Mouse (Mus musculus) ovary, postnatal 36 days (tissue): ENCODE results near the gene Unc93b1.

Experiments
- DNase-seq: peaks from one replicate; pipeline ENCODE4 v3.0.0; 2022; ENCODE audit warnings: low spot score, mixed read lengths

The Unc93b1 gene

GRCm38 (mm10) chr19:3913692-3914091 lies 21.3 kb upstream of the Unc93b1 start:
- no peak for DNase-seq

GRCm38 (mm10) chr19:3914535-3914934 lies 20.5 kb upstream of the Unc93b1 start:
- DNase-seq = no peak

GRCm38 (mm10) chr19:3916727-3917126 lies 18.3 kb upstream of the Unc93b1 start:
- DNase-seq = no peak

GRCm38 (mm10) chr19:3919928-3920327 lies 15.1 kb upstream of the Unc93b1 start:
- no peak for DNase-seq

- DNase-seq = no peak
These were observed 12.2 kb upstream of the Unc93b1 start for GRCm38 (mm10) chr19:3922661-3923371.

GRCm38 (mm10) chr19:3923586-3923985 lies 11.4 kb upstream of the Unc93b1 start:
- DNase-seq = peak; percentile 52

GRCm38 (mm10) chr19:3924190-3924589 lies 10.8 kb upstream of the Unc93b1 start:
- DNase-seq = no peak

- DNase-seq = no peak
These were observed 10.1 kb upstream of the Unc93b1 start for GRCm38 (mm10) chr19:3924868-3925267.

- no peak for DNase-seq
These were observed 9.1 kb upstream of the Unc93b1 start for GRCm38 (mm10) chr19:3925859-3926258.

- no peak for DNase-seq
These were observed 8.7 kb upstream of the Unc93b1 start for GRCm38 (mm10) chr19:3926279-3926678.

GRCm38 (mm10) chr19:3926685-3927084 lies 8.3 kb upstream of the Unc93b1 start:
- no peak for DNase-seq

- DNase-seq = no peak
These were observed 7.0 kb upstream of the Unc93b1 start for GRCm38 (mm10) chr19:3927989-3928388.

- DNase-seq = no peak
These were observed 6.2 kb upstream of the Unc93b1 start for GRCm38 (mm10) chr19:3928779-3929178.

- peak; percentile 94 for DNase-seq
These were observed 5.6 kb upstream of the Unc93b1 start, which contains the start of gene Aldh3b1 for GRCm38 (mm10) chr19:3929211-3929941. Gene Aldh3b1 (minus strand): TSS chr19:3929808.

GRCm38 (mm10) chr19:3930262-3931057 lies 4.5 kb upstream of the Unc93b1 start:
- DNase-seq = no peak

GRCm38 (mm10) chr19:3931716-3932115 lies 3.3 kb upstream of the Unc93b1 start:
- DNase-seq = no peak

GRCm38 (mm10) chr19:3935896-3936850 lies 1.2 kb downstream of the Unc93b1 start:
- peak; percentile 55 for DNase-seq

GRCm38 (mm10) chr19:3942315-3942714 lies 7.3 kb downstream of the Unc93b1 start:
- no peak for DNase-seq

GRCm38 (mm10) chr19:3942986-3943735 lies 8.2 kb downstream of the Unc93b1 start:
- no peak for DNase-seq

- no peak for DNase-seq
These were observed 11.0 kb downstream of the Unc93b1 start for GRCm38 (mm10) chr19:3945872-3946564.
